Mouse (Mus musculus) lung, postnatal 14 days (tissue): Measurements from ENCODE around the gene Adamts17.

Source experiments
- DNase-seq: peaks from one replicate; pipeline ENCODE4 v3.0.0; 2021

Gene Adamts17

DNA sequence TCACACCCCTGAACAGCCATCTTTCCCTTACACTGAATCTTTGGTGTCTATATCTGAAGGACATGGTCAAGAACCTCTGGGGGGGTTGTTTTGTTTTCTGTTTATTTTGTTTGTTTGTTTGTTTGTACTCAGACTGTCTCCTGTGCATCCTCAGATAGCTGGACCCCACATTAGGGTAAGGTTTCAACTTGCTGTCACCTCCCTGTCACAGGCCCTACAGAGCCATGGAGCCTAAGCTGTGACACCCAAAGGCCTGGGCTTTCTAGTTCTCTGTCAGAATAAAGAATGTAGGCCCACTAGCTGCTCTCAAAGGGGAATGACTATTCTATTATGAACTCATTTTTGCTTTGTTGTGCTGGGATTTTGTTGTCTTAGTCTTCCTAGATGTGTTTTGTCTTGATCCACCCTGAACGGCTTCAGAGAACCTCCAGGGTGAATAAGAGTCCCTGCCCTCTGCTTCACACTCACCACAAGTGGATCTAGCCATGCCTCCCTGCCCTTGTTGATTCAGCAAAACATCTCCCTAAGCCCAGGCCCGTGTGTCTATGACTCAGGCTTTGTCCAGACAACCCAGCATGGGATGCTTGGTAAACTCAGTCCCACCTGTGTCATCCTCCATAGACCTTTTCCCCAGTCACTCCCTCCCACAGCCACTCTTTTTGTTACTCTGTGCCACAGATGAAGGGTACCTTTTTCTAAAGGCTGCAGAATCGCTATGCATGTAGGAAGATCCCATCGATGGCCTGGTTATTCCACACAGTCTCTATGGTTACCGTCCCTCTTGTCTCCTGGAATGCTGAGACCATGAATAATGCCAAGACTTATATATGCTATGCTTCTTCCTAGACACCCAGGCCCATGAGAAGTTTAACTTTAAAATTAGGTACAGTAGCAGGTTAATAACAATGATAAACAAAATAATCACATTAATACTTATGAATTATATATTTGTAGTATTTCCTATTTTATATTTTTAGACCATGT, 197.3 kb downstream of the Adamts17 start:
- no peak for DNase-seq

DNA sequence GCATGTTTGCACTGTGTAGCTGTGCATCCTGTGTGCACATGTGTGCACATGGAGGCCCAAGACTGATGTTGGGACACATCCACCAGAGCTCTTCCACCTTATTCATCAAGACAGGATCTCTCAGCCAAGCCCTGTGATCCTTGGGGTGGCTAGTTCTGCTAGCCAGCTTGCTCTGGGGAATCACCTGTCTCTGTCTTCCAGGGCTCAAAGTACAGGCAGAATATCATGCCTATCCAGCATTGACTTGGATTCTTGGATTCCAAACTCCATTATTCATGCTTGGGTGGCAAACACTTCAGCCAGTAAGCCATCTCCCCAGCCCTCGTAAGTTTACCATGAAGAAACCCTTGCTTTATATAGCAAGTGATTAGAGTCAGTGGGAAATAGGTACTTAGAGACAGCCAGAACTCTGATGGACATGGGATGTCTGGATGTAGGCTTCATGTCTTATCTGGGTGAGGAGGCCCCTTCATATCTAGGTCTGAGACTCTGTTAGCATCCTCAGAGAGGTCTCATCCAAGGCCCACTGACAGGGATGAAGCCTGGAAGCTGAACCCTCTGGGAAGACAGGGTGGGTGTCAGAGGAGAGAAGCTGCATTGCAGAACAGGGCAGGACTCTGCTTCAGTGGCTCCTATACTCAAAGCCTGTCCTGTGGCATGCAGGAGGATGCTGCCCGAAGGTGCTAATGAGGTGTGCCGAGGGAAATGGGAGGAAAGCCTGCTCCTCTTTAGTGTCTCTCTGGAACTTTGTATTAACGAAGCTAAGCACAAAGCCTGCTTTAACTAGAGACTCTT, 198.4 kb downstream of the Adamts17 start:
- DNase-seq, result no peak

DNA sequence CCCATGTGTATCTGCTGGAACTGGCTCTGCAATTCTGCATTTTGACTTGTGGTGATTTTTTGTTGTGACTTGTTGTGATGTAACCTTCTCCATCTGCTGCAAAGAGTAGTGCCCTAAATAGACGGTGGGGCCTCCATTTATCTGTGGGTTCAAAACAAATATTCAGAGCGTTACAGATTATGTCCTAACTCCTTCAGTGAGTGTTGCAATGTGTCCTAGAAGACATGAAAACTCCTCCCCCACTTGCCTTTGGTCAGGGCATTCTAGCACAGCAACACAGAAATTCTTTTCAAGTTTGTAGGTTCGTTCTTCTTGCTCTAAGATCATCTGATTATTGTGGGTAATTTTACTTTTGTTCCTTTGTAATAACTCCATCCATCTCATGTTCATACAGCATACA, 199.6 kb downstream of the Adamts17 start:
- DNase-seq, result no peak

DNA sequence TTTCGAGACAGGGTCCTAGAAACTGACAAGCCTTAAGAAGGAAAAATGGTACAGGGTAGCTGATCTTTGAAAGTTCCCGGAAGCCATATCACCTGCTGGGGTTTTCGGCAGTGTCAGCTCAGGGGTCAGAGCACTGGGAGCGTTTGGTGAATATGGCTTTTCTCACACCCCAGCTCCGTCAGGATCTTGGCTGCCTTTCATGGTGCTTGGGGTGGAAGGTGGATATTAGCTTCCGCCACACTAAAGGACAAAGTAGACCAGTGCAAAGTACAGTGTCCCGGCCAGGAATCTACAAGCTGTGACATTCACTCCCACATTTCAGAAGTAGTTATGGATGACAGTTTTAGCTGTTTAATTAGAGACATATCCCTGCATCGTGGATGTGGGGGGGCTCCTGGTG, 200.3 kb downstream of the Adamts17 start:
- no peak for DNase-seq

DNA sequence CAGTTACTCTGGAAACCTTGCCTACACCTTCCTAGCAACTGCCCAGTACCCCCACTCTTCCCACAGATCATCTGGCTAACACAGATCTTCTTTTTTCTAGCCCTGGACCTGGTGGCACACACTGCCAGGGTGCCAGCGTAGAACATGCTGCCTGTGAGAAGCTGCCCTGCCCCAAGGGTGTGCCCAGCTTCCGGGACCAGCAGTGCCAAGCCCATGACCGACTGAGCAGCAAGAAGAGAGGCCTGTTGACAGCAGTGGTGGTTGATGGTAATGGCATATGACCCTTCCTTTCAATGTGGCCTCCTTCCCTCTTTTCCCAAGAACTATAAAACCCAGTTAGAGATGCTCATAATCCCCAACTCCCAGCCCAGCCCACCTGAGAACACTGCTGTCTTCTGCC, 202.2 kb downstream of the Adamts17 start:
- no peak for DNase-seq

DNA sequence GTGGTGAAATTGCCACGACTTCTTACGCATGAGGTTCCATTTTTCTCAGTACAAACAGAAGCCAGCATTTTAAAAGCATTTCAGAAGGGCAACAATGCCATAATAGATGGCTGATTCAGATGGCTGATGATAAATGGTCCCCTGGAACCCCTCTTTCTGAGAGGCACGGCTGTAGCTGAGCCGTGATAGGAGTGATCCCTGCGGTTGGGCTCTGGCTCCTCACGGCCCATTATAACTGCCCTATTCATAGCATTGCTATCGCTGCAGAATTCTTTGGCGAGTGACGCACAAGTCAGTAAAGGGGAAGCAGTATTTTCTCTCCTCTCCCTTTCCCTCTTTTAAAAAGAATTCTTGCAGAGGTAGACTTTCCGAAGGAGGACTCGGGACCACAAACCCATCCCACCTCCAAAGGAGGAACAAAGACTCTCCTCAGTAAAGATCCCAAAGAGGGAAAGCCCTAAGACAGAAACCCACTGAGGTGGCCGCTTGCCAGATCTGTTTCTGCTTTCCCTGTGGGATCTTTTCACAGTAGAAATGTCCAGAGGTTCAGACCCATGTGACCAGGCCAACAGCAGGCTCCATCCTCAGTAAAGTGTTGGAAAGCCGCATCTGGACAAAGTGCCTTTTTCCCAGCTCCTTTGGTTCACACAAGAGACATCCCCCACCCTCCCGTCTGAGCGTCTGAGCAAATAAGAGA, 204.7 kb downstream of the Adamts17 start:
- no peak for DNase-seq

DNA sequence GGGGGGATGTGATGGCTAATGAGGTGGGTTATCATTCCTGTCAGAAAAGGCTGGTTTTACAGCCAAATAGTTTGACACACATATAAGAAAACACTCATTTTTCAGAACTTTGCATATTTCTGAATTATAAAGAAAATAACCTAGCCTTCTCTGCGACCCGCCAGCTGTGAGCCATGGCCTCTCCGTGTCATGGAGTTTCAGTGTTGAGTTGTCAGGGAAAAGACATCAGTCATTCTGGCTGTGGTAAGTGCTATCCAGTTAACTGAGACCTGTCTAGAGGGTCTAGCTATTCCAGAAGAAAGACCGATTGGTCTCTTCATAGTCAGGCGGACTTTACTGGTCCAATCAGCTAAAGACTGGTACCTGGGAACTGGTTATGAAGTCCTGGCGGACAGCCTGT, 205.7 kb downstream of the Adamts17 start:
- DNase-seq, result no peak

DNA sequence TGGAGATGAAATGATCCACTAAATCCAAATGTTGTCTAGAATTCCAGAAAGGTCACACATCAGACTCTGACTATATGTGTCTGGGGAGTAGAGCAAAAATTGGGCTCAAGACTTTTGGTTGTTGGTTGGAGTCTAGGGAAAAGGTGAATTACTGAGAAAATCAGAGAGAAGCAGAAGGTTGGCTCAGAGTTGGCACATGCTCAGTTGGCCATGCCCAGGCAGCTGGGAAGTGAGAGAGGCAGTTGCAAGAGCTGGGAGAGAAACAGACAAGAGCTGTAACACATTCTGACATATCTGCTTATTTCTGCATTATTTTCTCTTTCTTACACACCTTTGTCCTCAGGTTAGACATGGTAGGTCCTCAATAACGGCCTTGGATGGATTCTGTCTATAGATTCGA, 209.7 kb downstream of the Adamts17 start:
- DNase-seq, result no peak

DNA sequence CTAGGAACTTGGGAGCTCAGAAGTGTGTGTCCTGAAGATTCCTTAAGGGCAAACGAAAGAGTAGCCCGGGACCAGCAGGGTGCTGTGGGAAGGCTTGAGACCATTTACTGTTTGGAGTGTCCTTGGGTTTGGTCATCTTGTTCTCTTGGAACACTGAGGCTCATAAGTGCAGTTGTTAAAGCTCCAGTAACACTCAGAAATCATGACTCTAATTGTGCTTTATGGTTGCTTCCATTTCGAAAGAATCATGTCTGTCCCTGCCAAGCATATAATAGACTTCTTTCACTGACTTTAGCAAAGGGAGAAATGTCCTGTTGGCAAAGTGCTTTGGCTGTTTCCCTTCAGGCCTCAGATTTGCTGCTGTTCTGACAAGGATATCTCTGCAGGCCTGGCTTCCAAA, 210.9 kb downstream of the Adamts17 start:
- no peak for DNase-seq

DNA sequence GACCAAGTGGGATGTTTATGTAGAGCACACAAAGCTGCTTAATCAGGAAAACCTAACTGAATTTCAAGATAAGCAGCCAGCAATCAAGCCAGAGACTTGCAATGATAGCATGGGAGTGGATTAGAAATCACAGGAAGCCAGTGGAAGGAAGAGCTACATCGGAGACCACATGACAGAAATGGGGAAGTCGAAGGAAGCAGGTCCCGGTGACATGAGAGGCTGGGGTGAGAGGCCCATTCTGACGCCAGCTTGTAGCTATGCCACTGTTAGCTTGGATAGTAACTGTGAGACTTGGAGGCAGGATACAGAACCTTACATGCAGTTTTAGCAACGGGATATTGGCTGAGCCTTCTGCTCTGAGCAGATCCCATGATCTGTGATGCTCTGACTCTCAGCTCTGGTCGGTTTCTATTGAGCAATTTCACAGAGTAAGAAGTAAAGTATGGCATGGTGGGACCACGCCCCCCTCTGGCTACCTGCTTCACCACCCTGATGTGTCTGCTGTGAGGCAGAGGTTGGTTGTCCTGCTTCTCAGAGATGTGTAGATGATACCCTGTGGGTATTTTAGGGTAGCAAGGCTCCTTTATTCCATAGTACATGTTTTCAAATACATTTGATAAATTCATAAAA, 211.7 kb downstream of the Adamts17 start:
- DNase-seq, result no peak

DNA sequence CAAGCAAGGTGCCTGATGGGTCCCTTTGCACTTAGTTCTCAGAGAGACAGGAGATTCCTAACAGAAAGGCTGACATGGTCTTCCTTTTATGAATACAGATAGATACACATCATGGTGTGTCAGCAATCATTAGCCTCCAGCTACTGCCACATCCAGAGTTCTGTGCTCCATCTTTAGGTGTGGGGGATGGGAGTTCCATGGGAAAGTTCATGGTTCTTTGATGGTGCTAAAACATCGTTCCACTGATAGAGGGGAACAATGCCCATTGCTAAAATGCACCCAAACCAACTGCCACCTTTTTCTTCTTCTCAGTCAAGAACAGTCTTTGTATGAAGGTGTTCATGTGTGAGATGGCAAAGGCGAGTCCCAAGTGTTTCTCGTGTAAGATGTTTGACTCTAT, 215.3 kb downstream of the Adamts17 start:
- DNase-seq, result no peak

DNA sequence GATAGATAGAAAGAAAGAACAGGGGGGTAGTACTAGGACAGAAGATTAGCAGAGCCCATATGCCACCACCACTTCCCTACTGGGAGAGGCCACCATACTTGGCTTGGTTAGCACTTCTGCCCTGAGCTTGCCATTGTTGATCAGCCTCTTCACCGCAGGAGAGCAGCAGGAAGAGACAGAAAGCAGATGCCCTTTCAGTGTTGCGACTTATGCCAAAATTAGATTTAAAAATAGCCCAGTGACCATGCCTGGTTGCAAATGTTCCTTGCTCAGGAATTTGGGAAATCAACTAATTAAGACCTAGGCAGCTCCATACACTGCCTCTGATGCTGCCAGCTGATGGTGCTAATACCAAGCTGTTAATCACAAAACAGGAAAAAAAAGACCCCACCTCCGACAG, 216.0 kb downstream of the Adamts17 start:
- DNase-seq, result no peak

DNA sequence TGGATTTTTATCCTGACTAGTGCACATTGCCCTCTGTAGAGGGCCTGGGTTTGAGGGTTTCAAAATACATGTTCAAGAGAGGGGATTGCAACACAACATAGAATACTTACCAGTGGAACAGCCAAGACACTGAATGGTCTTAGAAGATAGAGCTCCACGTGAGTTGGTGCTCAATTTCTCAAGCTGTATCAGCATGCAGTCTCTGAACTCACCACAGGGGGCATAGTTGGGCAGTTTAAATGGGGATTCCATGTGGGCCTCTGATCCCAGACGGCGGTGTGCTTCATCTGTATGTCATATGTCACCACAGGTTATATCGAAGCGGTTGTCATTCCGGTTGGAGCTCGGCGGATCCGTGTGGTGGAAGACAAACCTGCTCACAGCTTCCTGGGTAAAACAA, 222.2 kb downstream of the Adamts17 start:
- DNase-seq, result peak; percentile 70

DNA sequence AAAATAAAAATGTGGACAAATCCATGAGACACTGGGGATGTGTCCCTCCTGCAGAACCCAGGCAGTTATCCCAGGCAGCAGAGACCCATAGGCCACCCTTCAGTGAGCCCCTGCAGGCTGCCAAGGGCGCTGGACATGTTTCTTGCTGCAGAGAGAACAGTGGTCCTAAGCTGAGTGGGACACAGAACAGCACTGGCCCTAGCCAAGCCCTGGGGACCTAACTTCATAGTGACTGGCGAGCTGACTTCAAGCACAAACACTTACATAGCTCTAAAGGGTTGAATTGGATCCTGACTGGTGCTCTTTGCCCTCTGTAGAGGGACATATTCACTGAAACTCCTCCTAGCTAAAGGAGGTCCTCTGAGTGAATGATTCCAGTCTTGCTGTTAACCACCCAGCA, 223.0 kb downstream of the Adamts17 start:
- DNase-seq, result no peak

DNA sequence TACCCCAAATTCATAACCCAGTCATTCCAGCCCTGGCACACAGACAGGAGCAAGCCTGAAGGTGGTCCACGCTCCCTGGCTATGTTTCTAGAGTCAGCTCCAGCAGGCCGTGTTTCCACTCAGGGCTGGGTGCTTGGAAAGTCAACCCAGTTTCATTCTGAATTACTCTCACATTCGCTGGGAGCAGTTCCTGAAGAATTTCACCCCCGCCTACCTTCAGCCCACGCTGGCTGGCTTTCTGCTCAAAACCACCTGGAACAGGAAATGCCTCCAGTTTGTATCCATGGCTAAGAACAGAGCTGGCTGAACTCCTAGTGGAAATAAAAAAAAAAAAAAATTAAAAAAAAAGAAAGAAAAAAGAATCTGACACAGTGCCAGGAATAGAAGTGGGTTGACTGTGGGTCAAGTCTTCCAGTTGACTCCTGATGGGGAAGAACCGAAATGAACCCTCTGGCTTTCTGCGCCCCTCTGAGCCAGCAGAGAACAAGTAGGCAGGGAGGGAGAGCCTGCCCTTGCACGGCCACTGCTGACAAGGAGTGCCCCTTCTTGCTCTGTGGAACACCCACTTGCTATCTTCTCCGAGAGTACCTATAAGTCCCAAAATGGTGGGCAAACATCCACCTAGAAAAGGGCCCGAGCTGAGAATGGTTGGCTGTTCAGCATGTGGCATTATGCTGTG, 225.2 kb downstream of the Adamts17 start:
- DNase-seq, result no peak

DNA sequence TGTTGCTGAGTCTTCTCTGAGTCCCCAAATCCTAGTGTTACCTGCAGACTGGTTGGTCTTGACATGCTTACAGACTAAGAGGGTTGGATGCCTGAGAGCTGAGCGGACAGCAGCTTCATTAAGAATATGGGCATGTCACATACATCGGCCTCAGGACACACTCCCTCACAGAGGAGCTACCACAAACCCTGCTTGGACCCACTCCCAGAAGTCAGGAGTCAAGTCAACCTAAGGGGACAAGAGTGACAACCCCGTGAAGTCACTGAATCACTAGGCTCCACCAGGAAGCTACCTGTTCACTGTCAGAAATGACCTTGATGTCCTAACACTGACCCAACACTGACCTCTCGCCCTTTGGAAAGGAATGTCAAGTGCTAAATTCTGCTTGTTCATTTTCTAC, 226.1 kb downstream of the Adamts17 start:
- DNase-seq, result no peak

DNA sequence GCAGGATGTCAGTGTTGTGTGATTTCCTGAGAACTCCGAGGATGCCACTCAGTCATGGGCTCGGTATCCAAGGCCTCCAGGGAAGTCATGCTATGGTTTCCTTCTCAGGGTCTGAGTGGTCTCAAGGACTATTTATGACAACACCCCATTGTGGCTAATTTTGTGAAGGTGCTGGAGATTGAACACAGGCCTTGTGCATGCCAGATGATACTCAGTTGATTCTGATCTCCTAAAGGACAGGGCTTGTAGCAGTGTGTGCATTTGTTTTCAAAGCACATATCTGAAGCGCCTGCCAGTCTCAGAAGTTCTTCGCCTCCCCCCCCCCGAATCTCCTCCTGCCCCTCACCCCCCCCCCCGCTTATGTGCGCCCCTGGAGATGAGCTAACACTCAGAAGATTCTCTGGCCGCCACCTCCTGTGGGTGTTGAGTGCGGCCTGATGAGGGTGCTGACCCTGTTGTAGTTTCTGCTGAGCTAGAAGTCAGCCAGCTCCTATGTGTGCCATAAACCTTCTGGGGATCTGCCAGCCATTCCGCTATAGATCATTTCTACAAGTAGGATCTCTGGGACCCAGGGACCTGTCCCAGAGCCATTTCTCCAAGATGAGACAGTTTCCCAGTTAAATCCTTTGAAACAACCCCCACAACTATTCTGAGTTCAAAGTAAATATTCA, 232.6 kb downstream of the Adamts17 start:
- DNase-seq, result no peak

DNA sequence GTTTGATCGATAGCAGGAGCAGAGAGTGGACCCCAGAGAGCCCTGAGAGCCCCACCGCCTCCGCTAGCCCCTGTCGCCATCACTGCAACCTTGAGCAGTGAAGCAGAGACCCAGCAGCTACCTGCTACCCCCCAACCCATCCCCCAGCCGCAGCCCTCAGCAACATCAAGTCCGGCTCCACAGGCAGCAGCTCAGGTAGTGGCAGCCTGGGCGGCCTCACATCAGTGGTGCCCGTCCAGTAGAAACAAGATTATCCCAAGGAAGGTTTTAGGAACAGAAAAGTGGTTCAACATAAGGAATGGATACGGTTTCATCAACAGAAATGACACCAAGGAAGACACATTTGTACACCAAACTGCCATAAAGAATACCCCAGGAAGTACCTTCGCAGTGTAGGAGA, 243.2 kb downstream of the Adamts17 start:
- DNase-seq, result no peak

DNA sequence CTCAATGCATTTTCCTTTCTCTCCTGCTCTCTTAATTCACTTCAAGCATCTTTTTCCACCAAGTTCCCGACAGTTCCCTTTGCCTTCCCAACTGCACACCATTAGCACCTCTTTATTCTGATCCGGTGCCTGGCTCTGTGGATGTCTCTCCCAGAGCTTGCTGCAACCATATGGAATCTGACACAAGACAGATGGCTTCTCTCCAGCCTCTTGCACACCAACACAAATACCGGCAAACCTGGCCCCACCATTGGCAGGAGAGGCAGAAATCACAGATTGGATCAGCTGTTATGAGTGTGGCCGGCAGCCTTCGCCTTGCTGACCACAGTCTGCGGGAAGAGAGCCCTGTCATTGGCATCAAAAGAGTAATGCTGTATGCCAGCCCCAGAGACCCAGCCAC, 248.2 kb downstream of the Adamts17 start:
- DNase-seq, result no peak

DNA sequence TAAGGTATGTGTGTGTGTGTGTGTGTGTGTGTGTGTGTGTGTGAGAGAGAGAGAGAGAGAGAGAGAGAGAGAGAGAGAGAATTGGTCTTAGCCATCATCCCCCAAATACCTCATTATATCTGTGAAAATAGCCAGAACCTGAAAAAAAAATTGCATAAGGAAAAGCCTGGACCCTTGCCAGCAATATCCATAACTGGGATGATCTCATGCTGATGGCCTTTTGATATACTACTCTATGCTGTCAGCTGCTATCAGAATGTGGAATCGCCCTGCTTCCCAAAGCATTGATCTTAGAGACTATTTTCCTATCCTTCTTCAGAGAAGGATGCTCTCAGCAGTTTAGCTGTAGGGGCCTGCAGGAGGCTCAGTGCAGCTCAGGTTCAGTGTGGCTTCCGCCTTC, 257.6 kb downstream of the Adamts17 start:
- no peak for DNase-seq

DNA sequence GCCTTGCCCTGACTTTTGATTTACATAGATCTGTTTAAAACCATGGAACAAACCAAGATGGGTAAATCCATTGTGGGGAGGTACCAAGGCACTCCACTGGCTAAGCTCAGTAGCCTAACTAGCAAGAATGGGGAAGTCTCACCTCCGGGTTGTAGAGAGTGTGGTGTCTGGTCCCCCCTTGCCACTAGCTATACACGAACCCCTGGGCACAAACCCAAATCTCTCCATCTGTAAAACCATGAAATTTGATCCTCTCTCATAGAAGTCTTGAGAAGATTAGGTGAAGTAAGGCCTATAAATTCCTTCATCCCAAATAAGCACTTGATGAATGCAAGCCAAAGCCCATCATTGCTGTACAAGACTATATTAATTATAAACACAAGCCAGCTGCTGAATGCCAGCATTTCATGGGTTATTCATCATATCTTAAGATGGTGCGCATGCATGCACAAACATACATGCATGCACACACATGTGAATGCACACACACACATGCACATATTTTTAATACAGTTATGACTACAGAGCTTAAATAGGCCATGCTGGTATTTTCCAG, 262.0 kb downstream of the Adamts17 start:
- DNase-seq, result no peak
